Mouse (Mus musculus): ENCODE results near the gene Myrf.

DNA sequence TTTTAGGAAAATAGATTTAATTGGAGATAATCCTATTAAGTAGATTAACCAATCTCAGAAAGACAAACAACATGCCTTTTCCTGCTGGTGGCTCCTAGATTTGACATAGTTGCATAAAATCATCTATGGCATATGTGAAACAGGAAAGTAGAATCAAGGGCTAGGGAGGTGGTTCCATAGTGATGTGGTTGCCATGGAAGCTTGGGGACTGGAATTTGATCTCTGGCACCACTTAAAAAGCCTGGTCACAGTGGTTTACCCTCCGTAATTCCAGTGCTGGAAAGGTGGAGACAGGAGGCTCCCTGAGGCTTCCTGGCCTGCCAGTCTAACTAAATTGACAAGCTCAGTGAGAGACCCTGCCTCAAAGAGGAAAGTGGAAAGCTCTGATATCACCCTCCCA, 70.1 kb downstream of the Myrf start:
- TF ChIP-seq CTCF (IDR thresholded peaks at IDR 0.05), result no peak
- no peak for TF ChIP-seq EP300 (IDR thresholded peaks at IDR 0.05)
